In the genomic region with DNA sequence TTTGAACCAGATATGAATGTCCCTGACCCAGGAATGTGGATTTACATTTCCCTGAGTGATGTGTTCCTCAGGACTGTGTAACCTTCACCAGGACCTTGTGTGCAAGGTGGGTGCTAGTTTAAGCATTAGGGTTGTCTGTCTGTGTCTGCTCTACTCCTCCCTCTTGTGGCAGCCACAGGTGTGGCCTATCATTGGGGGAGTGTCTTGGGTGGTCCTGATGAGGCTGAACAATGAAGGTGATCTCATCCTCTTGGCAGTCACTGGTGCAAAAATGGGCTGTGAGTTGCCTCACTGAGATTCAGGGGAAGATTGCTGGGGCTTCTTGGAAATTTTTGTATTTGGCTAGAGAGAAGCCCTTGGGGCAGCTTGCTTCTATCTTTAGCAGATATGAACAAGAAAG, we compare ENCODE assay signal across 9 mouse cellular contexts.
DNase-seq lines count a peak whose midpoint lies in the region; ATAC-seq and TF ChIP-seq lines count a peak whose summit lies in the region.
"Had no signal": no experiment of that assay in that cellular context is flagged by ENCODE, and none has a peak within 500 bp of the region (broad histone marks: within the 10 kb centered on the region; RNA-seq: fewer than 3 reads in every experiment).

No protein-coding gene starts in this region.

- ATAC-seq in granulocyte monocyte progenitor cell, adult 5-6 weeks (replicated peaks; ENCODE audit: poor library complexity, severe bottlenecking), result peak; percentile 48; the same call in 1 of the 2 replicates

- intact Hi-C loops in gastrocnemius, adult 2 months (cut with DNase I), result no loop called here
- intact Hi-C loops in gastrocnemius, postnatal 14 days (cut with DNase I; ENCODE audit: low total_unique reads), result no loop called here

- peak; percentile 40 for DNase-seq in gastrocnemius, adult 2 months
- DNase-seq in gastrocnemius, postnatal 14 days, result no peak
- DNase-seq in lung, postnatal 10 days, result peak; percentile 18
- DNase-seq in lung, postnatal 14 days, result no peak
- peak; percentile 41 to 47 for DNase-seq in thymus, postnatal 36 days
- DNase-seq in cerebellum, adult 11-12 months, result no peak
- no peak for DNase-seq in cerebellum, adult 9-11 months

- no peak overlapping the region for H3K27ac ChIP-seq in gastrocnemius, adult 2 months
- H3K27ac ChIP-seq: macrophage had no signal

- peak; percentile 47 for TF ChIP-seq CTCF in gastrocnemius, adult 2 months (IDR thresholded peaks at IDR 0.05)

- no peak overlapping the region for H3K4me3 ChIP-seq in gastrocnemius, adult 2 months

Comparison
In these comparisons a context has a peak if more than half of its experiments do, and no peak if none do; other contexts are left out.
1. DNase-seq: peak in gastrocnemius, adult 2 months (single experiment), lung, postnatal 10 days (single experiment) and thymus, postnatal 36 days (2 of 2); none in gastrocnemius, postnatal 14 days (single experiment), lung, postnatal 14 days (single experiment), cerebellum, adult 11-12 months (single experiment) and cerebellum, adult 9-11 months (single experiment).